22 mouse cellular contexts compared by ENCODE assay signal in the genomic region with DNA sequence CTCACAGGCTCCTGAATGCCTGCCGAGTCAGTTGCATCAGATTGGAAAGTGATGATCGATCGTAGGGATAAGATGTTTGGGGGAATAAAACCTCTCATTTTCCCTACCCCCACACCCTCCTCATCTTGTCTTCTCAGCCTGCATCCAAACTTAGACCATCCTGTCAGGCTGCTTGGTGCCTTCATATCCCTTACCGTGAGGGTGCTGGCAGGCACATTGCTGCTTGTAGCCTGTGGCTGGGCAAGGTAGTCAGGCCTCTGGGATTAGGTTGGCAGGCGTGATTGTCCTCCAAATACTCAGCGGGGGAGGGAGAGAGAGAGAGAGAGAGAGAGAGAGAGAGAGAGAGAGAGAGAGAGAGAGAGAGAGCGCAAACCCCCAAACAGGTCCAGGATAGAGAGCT. TPM values are rescaled to one million over a fixed set of nuclear protein-coding genes. Genes with fewer than 3 reads are reported as not detected.
DNase-seq lines count a peak whose midpoint lies in the region; TF ChIP-seq lines count a peak whose summit lies in the region.
"Had no signal": no experiment of that assay in that cellular context is flagged by ENCODE, and none has a peak within 500 bp of the region (broad histone marks: within the 10 kb centered on the region; RNA-seq: fewer than 3 reads in every experiment).

No protein-coding gene starts in this region.

- H3K27ac ChIP-seq in gastrocnemius, adult 2 months, result peak overlapping the region; percentile 67
- H3K27ac ChIP-seq in cortical plate, adult 2 months (ENCODE audit: insufficient read depth, low read length), result peak overlapping the region; percentile 74
- H3K27ac ChIP-seq: embryonic facial prominence, embryonic 13.5 days; embryonic facial prominence, embryonic 15.5 days; forebrain, embryonic 10.5 days; forebrain, embryonic 12.5 days had no signal

- intact Hi-C loops in gastrocnemius, adult 2 months (cut with DNase I), result no loop called here
- intact Hi-C loops in gastrocnemius, postnatal 36 days (cut with DNase I), result no loop called here

- no peak for TF ChIP-seq CTCF in gastrocnemius, adult 2 months (IDR thresholded peaks at IDR 0.05)
- TF ChIP-seq CTCF in cortical plate, adult 2 months (IDR thresholded peaks at IDR 0.05; ENCODE audit: extremely low read depth, insufficient read depth, low read length), result no peak

- peak overlapping the region; percentile 65 for H3K4me3 ChIP-seq in gastrocnemius, adult 2 months
- H3K4me3 ChIP-seq in cortical plate, adult 2 months (ENCODE audit: insufficient read depth, low read length), result peak overlapping the region; percentile 95
- H3K4me3 ChIP-seq: embryonic facial prominence, embryonic 13.5 days; embryonic facial prominence, embryonic 15.5 days; erythroblast, embryonic 14.5 days; forebrain, embryonic 10.5 days; forebrain, embryonic 12.5 days had no signal

- TF ChIP-seq POLR2A in cortical plate, adult 2 months (IDR thresholded peaks at IDR 0.05; ENCODE audit: extremely low read depth, insufficient read depth, low read length), result peak; percentile 47; the same call in 1 of the 2 replicates

- peak; percentile 61 for DNase-seq in gastrocnemius, adult 2 months
- DNase-seq in gastrocnemius, postnatal 36 days, result no peak
- peak; percentile 22 for DNase-seq in right cerebral cortex, postnatal 25 days
- no peak for DNase-seq in right cerebral cortex, postnatal 14 days
- DNase-seq in layer of hippocampus, adult 11-12 months (ENCODE audit: low spot score), result no peak
- DNase-seq: adrenal gland, adult 2 months; adrenal gland, postnatal 10 days; adrenal gland, postnatal 25 days; cerebellum, adult 11-12 months; cerebellum, adult 2 months; cerebellum, adult 9-10 months; cerebellum, postnatal 10 days; cerebellum, postnatal 25 days; embryo, embryonic 11 days had no signal

- peaks cover 1% of the 10 kb centered on the region; the same call in 1 of the 2 replicates for H3K4me1 ChIP-seq in cortical plate, adult 2 months (ENCODE audit: control insufficient read depth, insufficient read depth, low read length)
- H3K4me1 ChIP-seq: embryonic facial prominence, embryonic 13.5 days; embryonic facial prominence, embryonic 15.5 days; forebrain, embryonic 10.5 days; forebrain, embryonic 12.5 days had no signal

RNA-seq across cellular contexts. Expression of gene Rtl9, which starts 11.2 kb away (rescaled TPM):
- under 1 TPM; 0.10 to 0.36 TPM for total RNA-seq in gastrocnemius, adult 2 months (2021)
- total RNA-seq in gastrocnemius, postnatal 36 days (2021), result under 1 TPM; 0.13 to 0.17 TPM
- polyA plus RNA-seq in cortical plate, adult 2 months (2012; rRNA removed), result 0.77 and 0.83 TPM in 2 replicates
- total RNA-seq: adrenal gland, postnatal 25 days; ES-E14; MEL had no signal
- polyA plus RNA-seq: erythroblast, embryonic 14.5 days had no signal

Comparison
In these comparisons a context has a peak if more than half of its experiments do, and no peak if none do; other contexts are left out.
1. DNase-seq: peak in gastrocnemius, adult 2 months (single experiment) and right cerebral cortex, postnatal 25 days (single experiment); none in gastrocnemius, postnatal 36 days (0 of 2), right cerebral cortex, postnatal 14 days (single experiment) and layer of hippocampus, adult 11-12 months (single experiment).